Mouse (Mus musculus): ENCODE measurements around the gene Kif26b.

Kif26b gene

GRCm38 (mm10) chr1:178940353-178940752, 411.4 kb downstream of the Kif26b start:
- no peak for DNase-seq

GRCm38 (mm10) chr1:178942251-178942963, 413.5 kb downstream of the Kif26b start:
- no peak for DNase-seq

GRCm38 (mm10) chr1:178952910-178953309, 424.0 kb downstream of the Kif26b start:
- no peak for DNase-seq

DNA sequence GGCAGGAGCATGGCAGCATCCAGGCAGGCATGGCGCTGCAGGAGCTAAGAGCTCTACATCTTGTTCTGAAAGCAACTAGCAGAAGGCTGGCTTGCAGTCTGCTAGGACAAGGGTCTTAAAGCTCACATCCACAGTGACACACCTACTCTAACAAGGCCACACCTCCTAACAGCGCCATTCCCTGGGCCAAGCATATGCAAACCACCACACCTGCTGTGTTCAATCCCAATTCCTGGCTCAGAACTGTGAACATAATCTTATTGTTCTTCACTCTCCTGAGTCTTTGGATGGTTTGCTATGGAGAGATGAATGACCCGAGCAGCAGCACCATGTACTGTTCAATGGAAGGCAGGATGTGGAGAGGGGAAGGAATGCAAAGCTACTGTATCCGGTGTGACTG, 429.7 kb downstream of the Kif26b start:
- no peak for DNase-seq

GRCm38 (mm10) chr1:178960015-178960559, 431.2 kb downstream of the Kif26b start:
- DNase-seq, result peak; percentile 80

GRCm38 (mm10) chr1:178961661-178962060, 432.7 kb downstream of the Kif26b start:
- DNase-seq, result no peak

DNA sequence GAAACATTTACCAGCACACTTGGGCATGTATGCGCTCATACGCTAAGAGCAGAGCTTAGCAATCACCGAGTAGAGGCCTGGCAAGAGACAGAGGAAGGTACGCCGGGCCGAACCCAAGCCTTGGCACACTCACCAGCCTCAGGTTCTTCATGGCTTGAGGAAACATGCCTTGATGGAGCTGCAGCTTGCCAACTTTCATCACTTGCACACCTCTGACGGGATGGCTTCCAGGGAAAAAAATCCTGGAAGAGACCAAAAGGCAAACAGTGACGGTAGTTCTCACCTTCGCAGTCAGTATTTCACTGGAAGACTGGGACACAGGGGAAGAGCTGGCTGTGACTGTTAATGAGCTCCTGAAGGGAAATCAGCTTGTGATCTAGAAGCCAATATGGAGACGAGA, 443.1 kb downstream of the Kif26b start:
- peak; percentile 50 for DNase-seq

- DNase-seq, result no peak
Observed at GRCm38 (mm10) chr1:178978617-178979245, 449.8 kb downstream of the Kif26b start.

DNA sequence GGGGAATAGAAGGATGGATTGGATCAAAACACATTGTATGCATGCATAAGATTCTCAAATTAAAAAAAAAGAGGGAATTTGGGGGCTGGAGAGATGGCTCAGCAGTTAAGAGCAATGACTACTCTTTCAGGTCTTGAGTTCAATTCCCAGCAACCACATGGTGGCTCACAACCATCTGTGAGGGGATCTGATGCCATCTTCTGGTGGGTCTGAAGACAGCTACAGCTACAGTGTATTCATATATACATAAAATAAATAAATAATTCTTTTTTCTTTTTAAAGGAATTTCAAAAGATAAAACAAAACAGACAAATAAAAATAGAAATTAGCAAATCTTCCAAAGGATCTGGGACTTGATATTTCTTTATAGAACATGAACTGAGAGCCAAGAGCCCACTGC, 451.3 kb downstream of the Kif26b start:
- no peak for DNase-seq

- no peak for DNase-seq
Observed at GRCm38 (mm10) chr1:178981641-178982040, 452.7 kb downstream of the Kif26b start.

DNA sequence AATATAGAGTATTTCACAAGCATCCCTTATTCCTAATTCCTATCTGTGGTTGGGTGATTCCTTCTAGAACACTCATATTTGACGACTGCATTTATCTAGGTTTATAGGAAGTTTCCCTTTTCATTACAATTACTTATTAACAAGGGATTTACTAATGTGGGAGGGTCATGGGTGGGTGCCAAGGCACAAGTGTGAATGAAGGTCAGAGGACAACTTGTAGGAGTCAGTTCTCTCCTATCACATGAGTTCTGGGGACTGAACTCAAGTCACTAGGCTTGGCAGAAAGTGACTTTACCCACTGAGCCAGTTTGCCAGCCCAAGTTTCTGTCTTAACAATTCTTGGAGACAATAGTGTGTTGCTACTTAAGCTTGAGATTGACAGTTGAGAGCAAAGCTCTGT, 459.3 kb downstream of the Kif26b start:
- DNase-seq, result no peak

Data from cerebellum, adult 9-11 months (tissue).